Mouse (Mus musculus) hindbrain, embryonic 11.5 days (tissue): ENCODE results near the gene Fbxl8. TPM values are rescaled to one million over a fixed set of nuclear protein-coding genes. Genes with fewer than 3 reads are reported as not detected.

Experiments used
- ATAC-seq: fragments of 200-750 bp; cut with Nextera tagmentation; 2 replicates; pipeline ENCODE4 v1.8.0; 2017; ENCODE audit warnings: mild to moderate bottlenecking, moderate TSS enrichment, moderate library complexity; ENCODE audit not compliant: low FRiP score
- DNase-seq: peaks from one replicate; pipeline ENCODE4 v3.0.0-alpha.2; 2015; ENCODE audit warnings: low spot score
- H3K27ac ChIP-seq: fragments of 300-500 bp; sonication (generic); 2 replicates; pipeline ENCODE4 v1.5.1; 2014; ENCODE audit warnings: mild to moderate bottlenecking, low read depth, low read length
- H3K27me3 ChIP-seq: fragments of 300-500 bp; sonication (generic); 2 replicates; pipeline ENCODE4 v1.6.1; 2014; ENCODE audit warnings: mild to moderate bottlenecking, low read length, moderate library complexity, mixed read lengths; ENCODE audit not compliant: control insufficient read depth, insufficient read depth
- H3K36me3 ChIP-seq: fragments of 300-500 bp; sonication (generic); 2 replicates; pipeline ENCODE4 v1.6.1; 2014; ENCODE audit warnings: mild to moderate bottlenecking, low read length, moderate library complexity, mixed read lengths; ENCODE audit not compliant: control insufficient read depth, insufficient read depth
- H3K4me1 ChIP-seq: fragments of 300-500 bp; sonication (generic); replicated peaks from 2 replicates; pipeline ENCODE4 v1.6.1; 2014; ENCODE audit warnings: low read length, mixed read lengths; ENCODE audit not compliant: control insufficient read depth, insufficient read depth
- H3K4me2 ChIP-seq: fragments of 300-500 bp; sonication (generic); replicated peaks from 2 replicates; pipeline ENCODE4 v1.6.1; 2014; ENCODE audit warnings: mild to moderate bottlenecking, low read depth, low read length
- H3K4me3 ChIP-seq: fragments of 300-500 bp; sonication (generic); 2 replicates; pipeline ENCODE4 v1.5.1; 2014; ENCODE audit warnings: low read depth, low read length
- H3K9ac ChIP-seq: fragments of 300-500 bp; sonication (generic); 2 replicates; pipeline ENCODE4 v1.6.1; 2014; ENCODE audit warnings: low read depth, low read length
- H3K9me3 ChIP-seq: fragments of 300-500 bp; sonication (generic); 2 replicates; pipeline ENCODE4 v1.6.1; 2016; ENCODE audit warnings: low read length; ENCODE audit not compliant: control insufficient read depth
- WGBS: fragments of 180-500 bp; shearing (Covaris S2); extraction: QIAGEN DNeasy Blood & Tissue Kit; methylation state at CpG from one replicate; pipeline ENCODE4 v1.1.7; 2014; 5-methylcytosine and 5-hydroxymethylcytosine counted together
- polyA plus RNA-seq: library from polyadenylated mRNA; unstranded; fragments of >200 nt; fragmentation: Nextera tagmentation; extraction: Ambion mirVana; gene quantifications from 2 replicates; pipeline ENCODE4 v1.2.1, GENCODE M21; 2014

Fbxl8 gene
- polyA plus RNA-seq, 1 experiment from 2014 or later, result 1.4 TPM

- Histone ChIP-seq H3K27ac (no peak overlapping the region), H3K9ac (no peak overlapping the region), H3K4me3 (no peak overlapping the region), H3K9me3 (no peaks in the 10 kb centered on the region), H3K27me3 (no peaks in the 10 kb centered on the region), H3K36me3 (0 out of 2 replicates have a peak, but pooled peaks cover 5% of the 10 kb centered on the region), H3K4me2 (no peak overlapping the region), H3K4me1 (no peaks in the 10 kb centered on the region)
- WGBS, result 86% methylated on average over 8 of the region's 8 CpGs
- ATAC-seq (no peak), DNase-seq (no peak)
Measured at GRCm38 (mm10) chr8:105310118-105310517, 45.7 kb downstream of the Fbxl8 start.

- Histone ChIP-seq H3K4me1 (no peaks in the 10 kb centered on the region), H3K27me3 (no peaks in the 10 kb centered on the region), H3K4me2 (no peak overlapping the region), H3K9me3 (no peaks in the 10 kb centered on the region), H3K36me3 (0 out of 2 replicates have a peak, but pooled peaks cover 5% of the 10 kb centered on the region), H3K27ac (no peak overlapping the region), H3K4me3 (no peak overlapping the region), H3K9ac (no peak overlapping the region)
- no peak for ATAC-seq
- WGBS, result 94% methylated on average over 1 of the region's 1 CpGs
- no peak for DNase-seq
Measured at GRCm38 (mm10) chr8:105311718-105312117, 47.3 kb downstream of the Fbxl8 start.

- 0 out of 2 replicates have a peak, but pooled peaks cover 2% of the 10 kb centered on the region for H3K36me3 ChIP-seq
- 93% methylated on average over 8 of the region's 8 CpGs for WGBS
- no peak overlapping the region for H3K4me3 ChIP-seq
- ATAC-seq (no peak), DNase-seq (no peak)
- no peak overlapping the region for H3K4me2 ChIP-seq
- H3K9ac ChIP-seq, result no peak overlapping the region
- H3K4me1 ChIP-seq, result no peaks in the 10 kb centered on the region
- no peak overlapping the region for H3K27ac ChIP-seq
- no peaks in the 10 kb centered on the region for H3K9me3 ChIP-seq
- no peaks in the 10 kb centered on the region for H3K27me3 ChIP-seq
Measured at GRCm38 (mm10) chr8:105312891-105313481, 48.5 kb downstream of the Fbxl8 start.

- Histone ChIP-seq H3K27me3 (no peaks in the 10 kb centered on the region), H3K36me3 (0 out of 2 replicates have a peak, but pooled peaks cover 2% of the 10 kb centered on the region), H3K4me3 (no peak overlapping the region), H3K9me3 (no peaks in the 10 kb centered on the region), H3K27ac (no peak overlapping the region), H3K9ac (no peak overlapping the region), H3K4me1 (no peaks in the 10 kb centered on the region), H3K4me2 (no peak overlapping the region)
- ATAC-seq, result 0 out of 2 replicates have a peak, but pooled peaks have one; percentile 27
- 85% methylated on average over 9 of the region's 9 CpGs for WGBS
- no peak for DNase-seq
Measured at GRCm38 (mm10) chr8:105313622-105314402, 49.4 kb downstream of the Fbxl8 start.

DNA sequence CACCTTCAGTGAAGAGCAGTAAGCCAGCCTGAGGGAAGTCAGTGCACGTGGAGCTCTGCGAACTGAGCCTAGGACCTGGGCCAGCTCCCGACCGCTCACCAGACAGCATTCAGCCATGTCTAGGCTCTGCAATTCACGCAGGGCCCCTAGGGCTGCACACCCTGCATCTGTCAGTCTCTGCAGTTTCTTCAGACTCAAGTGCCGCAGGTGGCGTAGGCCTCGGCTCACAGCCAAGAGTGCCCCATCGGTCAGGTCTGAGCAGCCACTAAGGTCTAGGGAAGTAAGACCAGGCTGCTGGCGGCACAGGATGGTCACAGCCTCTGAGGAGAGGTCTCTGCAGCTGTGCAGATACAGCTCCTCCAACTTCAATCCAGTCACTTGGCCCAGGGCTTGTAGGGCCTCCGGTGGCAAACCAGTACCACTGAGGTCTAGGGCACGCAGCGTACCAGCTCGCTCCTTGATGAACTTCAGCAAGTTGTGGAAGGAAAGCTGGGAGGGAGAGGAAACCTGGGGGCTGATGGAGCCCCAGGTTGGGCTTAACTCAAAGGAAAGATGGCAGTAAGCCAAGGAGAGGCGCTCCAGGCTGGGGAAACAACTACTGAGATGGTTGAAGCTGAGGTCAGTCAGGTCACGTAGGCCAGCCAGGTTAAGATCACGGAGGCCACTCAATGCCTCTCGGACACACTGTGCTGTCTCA is 50.8 kb downstream of the Fbxl8 start:
- Histone ChIP-seq H3K36me3 (0 out of 2 replicates have a peak, but pooled peaks cover 2% of the 10 kb centered on the region), H3K27me3 (no peaks in the 10 kb centered on the region), H3K9ac (no peak overlapping the region), H3K9me3 (no peaks in the 10 kb centered on the region), H3K4me2 (no peak overlapping the region), H3K4me3 (no peak overlapping the region), H3K27ac (no peak overlapping the region), H3K4me1 (no peaks in the 10 kb centered on the region)
- WGBS, result 91% methylated on average over 18 of the region's 18 CpGs
- ATAC-seq (no peak), DNase-seq (no peak)

- DNase-seq, result no peak
- ATAC-seq, result no peak
- Histone ChIP-seq H3K27ac (no peak overlapping the region), H3K4me2 (no peak overlapping the region), H3K36me3 (0 out of 2 replicates have a peak, but pooled peaks cover 2% of the 10 kb centered on the region), H3K9me3 (no peaks in the 10 kb centered on the region), H3K4me3 (no peak overlapping the region), H3K9ac (no peak overlapping the region), H3K27me3 (no peaks in the 10 kb centered on the region), H3K4me1 (no peaks in the 10 kb centered on the region)
- WGBS, result 92% methylated on average over 4 of the region's 4 CpGs
Measured at GRCm38 (mm10) chr8:105317941-105318340, 53.5 kb downstream of the Fbxl8 start.

GRCm38 (mm10) chr8:105318662-105319190 is 54.3 kb downstream of the Fbxl8 start:
- Histone ChIP-seq H3K4me1 (no peaks in the 10 kb centered on the region), H3K9me3 (no peaks in the 10 kb centered on the region), H3K27me3 (no peaks in the 10 kb centered on the region), H3K9ac (no peak overlapping the region), H3K4me2 (no peak overlapping the region), H3K36me3 (0 out of 2 replicates have a peak, but pooled peaks cover 2% of the 10 kb centered on the region), H3K27ac (no peak overlapping the region), H3K4me3 (no peak overlapping the region)
- ATAC-seq (no peak), DNase-seq (no peak)
- WGBS, result 88% methylated on average over 11 of the region's 11 CpGs
